Mouse (Mus musculus): ENCODE measurements around the gene Apol10b. TPM values are rescaled to one million over a fixed set of nuclear protein-coding genes. Genes with fewer than 3 reads are reported as not detected.
"Not testable (repeated sequence)": the region's sequence is repeated elsewhere in the genome, so short reads cannot be mapped to it uniquely, and the experiment has no call there.

Apol10b gene
- polyA plus RNA-seq (2014; fragmentation: Nextera tagmentation; extraction: Ambion mirVana) = 0.09 TPM in 1 of 2 replicates, not detected in the other

- no peak within 1 kb of the TSS for H3K4me2 ChIP-seq (replicated peaks)
- H3K27me3 ChIP-seq (ENCODE audit: control insufficient read depth, insufficient read depth, low read length) = no peaks in the 10 kb centered on the region
- no peak within 1 kb of the TSS for H3K9ac ChIP-seq
- no peak within 1 kb of the TSS for H3K4me3 ChIP-seq (replicated peaks; ENCODE audit: low read length)
- DNase-seq (ENCODE audit: low spot score) (no peak), ATAC-seq (ENCODE audit: low FRiP score) (no peak)
- H3K27ac ChIP-seq = no peak within 1 kb of the TSS
- H3K9me3 ChIP-seq (ENCODE audit: control insufficient read depth, low read length) = no peaks in the 10 kb centered on the region
- no peaks in the 10 kb centered on the region for H3K36me3 ChIP-seq (replicated peaks; ENCODE audit: control insufficient read depth, insufficient read depth)
- WGBS = 72% methylated on average over 5 of the region's 5 CpGs
- H3K4me1 ChIP-seq (replicated peaks; ENCODE audit: control insufficient read depth, insufficient read depth, low read length) = no peaks in the 10 kb centered on the region
Observed at GRCm38 (mm10) chr15:77595961-77596360, at the start of gene Apol10b. Apol10b (minus strand) TSS chr15:77596125.

GRCm38 (mm10) chr15:77643176-77643575 lies 47.3 kb upstream of the Apol10b start, which contains the start of gene Apol11b:
Apol11b (minus strand) TSS chr15:77643286.
- not testable (repeated sequence) for H3K9me3 ChIP-seq (ENCODE audit: control insufficient read depth, low read length); H3K27me3 ChIP-seq (ENCODE audit: control insufficient read depth, insufficient read depth, low read length); ATAC-seq (ENCODE audit: low FRiP score); H3K4me3 ChIP-seq (replicated peaks; ENCODE audit: low read length); H3K4me2 ChIP-seq (replicated peaks); DNase-seq (ENCODE audit: low spot score); H3K4me1 ChIP-seq (replicated peaks; ENCODE audit: control insufficient read depth, insufficient read depth, low read length); H3K27ac ChIP-seq; H3K36me3 ChIP-seq (replicated peaks; ENCODE audit: control insufficient read depth, insufficient read depth); H3K9ac ChIP-seq
- WGBS = 75% methylated on average over 2 of the region's 2 CpGs

- H3K9ac ChIP-seq; H3K36me3 ChIP-seq (replicated peaks; ENCODE audit: control insufficient read depth, insufficient read depth); DNase-seq (ENCODE audit: low spot score); H3K27ac ChIP-seq; ATAC-seq (ENCODE audit: low FRiP score); H3K27me3 ChIP-seq (ENCODE audit: control insufficient read depth, insufficient read depth, low read length); H3K9me3 ChIP-seq (ENCODE audit: control insufficient read depth, low read length); H3K4me2 ChIP-seq (replicated peaks); H3K4me3 ChIP-seq (replicated peaks; ENCODE audit: low read length); H3K4me1 ChIP-seq (replicated peaks; ENCODE audit: control insufficient read depth, insufficient read depth, low read length): not testable (repeated sequence)
- 83% methylated on average over 3 of the region's 3 CpGs for WGBS
Observed at GRCm38 (mm10) chr15:77629822-77630221, 33.9 kb upstream of the Apol10b start.

GRCm38 (mm10) chr15:77628647-77629046 lies 32.7 kb upstream of the Apol10b start:
- H3K27ac ChIP-seq; H3K4me3 ChIP-seq (replicated peaks; ENCODE audit: low read length); H3K27me3 ChIP-seq (ENCODE audit: control insufficient read depth, insufficient read depth, low read length); H3K36me3 ChIP-seq (replicated peaks; ENCODE audit: control insufficient read depth, insufficient read depth); ATAC-seq (ENCODE audit: low FRiP score); H3K9ac ChIP-seq; H3K4me2 ChIP-seq (replicated peaks); DNase-seq (ENCODE audit: low spot score); H3K4me1 ChIP-seq (replicated peaks; ENCODE audit: control insufficient read depth, insufficient read depth, low read length); H3K9me3 ChIP-seq (ENCODE audit: control insufficient read depth, low read length): not testable (repeated sequence)
- 63% methylated on average over 9 of the region's 9 CpGs for WGBS

GRCm38 (mm10) chr15:77626471-77626870 lies 30.5 kb upstream of the Apol10b start:
- not testable (repeated sequence) for H3K36me3 ChIP-seq (replicated peaks; ENCODE audit: control insufficient read depth, insufficient read depth); H3K27me3 ChIP-seq (ENCODE audit: control insufficient read depth, insufficient read depth, low read length); ATAC-seq (ENCODE audit: low FRiP score); H3K4me3 ChIP-seq (replicated peaks; ENCODE audit: low read length); H3K27ac ChIP-seq; H3K4me2 ChIP-seq (replicated peaks); DNase-seq (ENCODE audit: low spot score); H3K9me3 ChIP-seq (ENCODE audit: control insufficient read depth, low read length); H3K9ac ChIP-seq; H3K4me1 ChIP-seq (replicated peaks; ENCODE audit: control insufficient read depth, insufficient read depth, low read length)
- WGBS = 96% methylated on average over 4 of the region's 4 CpGs

GRCm38 (mm10) chr15:77624710-77625109 lies 28.8 kb upstream of the Apol10b start:
- Histone ChIP-seq H3K9ac (no peak overlapping the region), H3K36me3 (replicated peaks; ENCODE audit: control insufficient read depth, insufficient read depth) (no peaks in the 10 kb centered on the region), H3K4me2 (replicated peaks) (no peak overlapping the region), H3K27me3 (ENCODE audit: control insufficient read depth, insufficient read depth, low read length) (no peaks in the 10 kb centered on the region), H3K9me3 (ENCODE audit: control insufficient read depth, low read length) (no peaks in the 10 kb centered on the region), H3K27ac (no peak overlapping the region), H3K4me1 (replicated peaks; ENCODE audit: control insufficient read depth, insufficient read depth, low read length) (no peaks in the 10 kb centered on the region), H3K4me3 (replicated peaks; ENCODE audit: low read length) (no peak overlapping the region)
- 87% methylated on average over 1 of the region's 1 CpGs for WGBS
- DNase-seq (ENCODE audit: low spot score) (no peak), ATAC-seq (ENCODE audit: low FRiP score) (no peak)

GRCm38 (mm10) chr15:77606069-77606468 lies 10.1 kb upstream of the Apol10b start:
- Histone ChIP-seq H3K27ac (no peak overlapping the region), H3K36me3 (replicated peaks; ENCODE audit: control insufficient read depth, insufficient read depth) (no peaks in the 10 kb centered on the region), H3K4me1 (replicated peaks; ENCODE audit: control insufficient read depth, insufficient read depth, low read length) (no peaks in the 10 kb centered on the region), H3K27me3 (ENCODE audit: control insufficient read depth, insufficient read depth, low read length) (no peaks in the 10 kb centered on the region), H3K4me3 (replicated peaks; ENCODE audit: low read length) (no peak overlapping the region), H3K9ac (no peak overlapping the region), H3K4me2 (replicated peaks) (no peak overlapping the region), H3K9me3 (ENCODE audit: control insufficient read depth, low read length) (no peaks in the 10 kb centered on the region)
- no peak for ATAC-seq (ENCODE audit: low FRiP score)
- no peak for DNase-seq (ENCODE audit: low spot score)
- 96% methylated on average over 3 of the region's 3 CpGs for WGBS

GRCm38 (mm10) chr15:77598958-77599357 lies 3.0 kb upstream of the Apol10b start, which contains the start of gene Gm36245:
Gm36245 (plus strand) TSS chr15:77599258.
- Histone ChIP-seq H3K4me3 (replicated peaks; ENCODE audit: low read length) (no peak within 1 kb of the TSS), H3K4me1 (replicated peaks; ENCODE audit: control insufficient read depth, insufficient read depth, low read length) (no peaks in the 10 kb centered on the region), H3K36me3 (replicated peaks; ENCODE audit: control insufficient read depth, insufficient read depth) (no peaks in the 10 kb centered on the region), H3K9me3 (ENCODE audit: control insufficient read depth, low read length) (no peaks in the 10 kb centered on the region), H3K27ac (no peak within 1 kb of the TSS), H3K4me2 (replicated peaks) (no peak within 1 kb of the TSS), H3K9ac (no peak within 1 kb of the TSS), H3K27me3 (ENCODE audit: control insufficient read depth, insufficient read depth, low read length) (no peaks in the 10 kb centered on the region)
- 93% methylated on average over 1 of the region's 1 CpGs for WGBS
- ATAC-seq (ENCODE audit: low FRiP score) = no peak
- DNase-seq (ENCODE audit: low spot score) = no peak

GRCm38 (mm10) chr15:77598429-77598828 lies 2.5 kb upstream of the Apol10b start:
- H3K4me1 ChIP-seq (replicated peaks; ENCODE audit: control insufficient read depth, insufficient read depth, low read length) = no peaks in the 10 kb centered on the region
- no peaks in the 10 kb centered on the region for H3K27me3 ChIP-seq (ENCODE audit: control insufficient read depth, insufficient read depth, low read length)
- WGBS = 71% methylated on average over 3 of the region's 3 CpGs
- H3K27ac ChIP-seq = no peak overlapping the region
- no peaks in the 10 kb centered on the region for H3K9me3 ChIP-seq (ENCODE audit: control insufficient read depth, low read length)
- H3K36me3 ChIP-seq (replicated peaks; ENCODE audit: control insufficient read depth, insufficient read depth) = no peaks in the 10 kb centered on the region
- H3K9ac ChIP-seq = no peak overlapping the region
- H3K4me2 ChIP-seq (replicated peaks) = no peak overlapping the region
- no peak overlapping the region for H3K4me3 ChIP-seq (replicated peaks; ENCODE audit: low read length)
- ATAC-seq (ENCODE audit: low FRiP score) = no peak
- DNase-seq (ENCODE audit: low spot score) = no peak

GRCm38 (mm10) chr15:77593557-77593956 lies 2.4 kb downstream of the Apol10b start:
- ATAC-seq (ENCODE audit: low FRiP score) (no peak), DNase-seq (ENCODE audit: low spot score) (no peak)
- H3K4me2 ChIP-seq (replicated peaks) = no peak overlapping the region
- no peaks in the 10 kb centered on the region for H3K27me3 ChIP-seq (ENCODE audit: control insufficient read depth, insufficient read depth, low read length)
- no peak overlapping the region for H3K9ac ChIP-seq
- no peak overlapping the region for H3K27ac ChIP-seq
- no peak overlapping the region for H3K4me3 ChIP-seq (replicated peaks; ENCODE audit: low read length)
- WGBS = 79% methylated on average over 1 of the region's 1 CpGs
- H3K4me1 ChIP-seq (replicated peaks; ENCODE audit: control insufficient read depth, insufficient read depth, low read length) = no peaks in the 10 kb centered on the region
- H3K9me3 ChIP-seq (ENCODE audit: control insufficient read depth, low read length) = no peaks in the 10 kb centered on the region
- no peaks in the 10 kb centered on the region for H3K36me3 ChIP-seq (replicated peaks; ENCODE audit: control insufficient read depth, insufficient read depth)
